Mouse (Mus musculus): Measurements from ENCODE around the gene Lmnb2.

- no peak for TF ChIP-seq CTCF (IDR thresholded peaks at IDR 0.05; ENCODE audit: borderline replicate concordance, control insufficient read depth, extremely low read depth, insufficient read depth, low read length, poor library complexity)
- TF ChIP-seq POLR2A (IDR thresholded peaks at IDR 0.05; ENCODE audit: control insufficient read depth, extremely low read depth, insufficient read depth, low read length, poor library complexity): peak; percentile 97
Observed at GRCm38 (mm10) chr10:80929299-80930226, 11.5 kb upstream of the Lmnb2 start, which contains the start of gene Gadd45b.

All from thymus, adult 2 months (tissue).